Mouse (Mus musculus): ENCODE data around the gene Chmp3. TPM values are rescaled to one million over a fixed set of nuclear protein-coding genes. Genes with fewer than 3 reads are reported as not detected.
A peak's percentile ranks its signal among the peaks of the same experiment; 100 is the strongest.

The Chmp3 gene
- total and polyA plus RNA-seq, 3 experiments: 27.8 to 68.1 (median 44.7) TPM

DNA sequence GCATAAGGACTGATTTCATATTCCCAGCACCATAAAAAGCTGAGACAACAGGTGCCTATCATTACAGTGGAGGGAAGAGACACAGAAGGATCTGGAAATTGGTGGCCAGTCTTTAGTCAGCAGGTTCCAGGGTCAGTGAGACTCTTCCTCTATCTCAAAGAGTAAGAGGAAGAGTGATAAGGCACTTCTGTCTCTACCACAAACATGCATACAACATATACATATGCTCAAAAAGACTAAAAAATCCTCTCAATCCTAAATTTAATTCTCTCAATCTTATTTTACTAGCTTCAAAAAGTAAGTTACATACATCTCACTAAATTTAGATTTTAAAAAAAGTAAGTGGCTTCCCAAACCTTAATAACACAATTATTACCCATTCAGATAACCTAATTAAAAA, 83.7 kb downstream of the Chmp3 start:
- dilution Hi-C loops (cut with MboI; ENCODE audit: extremely low pct_ligation_motif_present, extremely low pct_unique_long_range_greater_than_20kb, low sequenced_read_pairs): no loop called here
- H3K4me3 ChIP-seq (replicated peaks in 1 of 3; ENCODE audit: low read depth in 2 of 3, low read length in 2 of 3, poor library complexity in 1 of 3): no peak overlapping the region
- H3K36me3 ChIP-seq (replicated peaks in 1 of 2; ENCODE audit: control insufficient read depth in 1 of 2, insufficient read depth in 1 of 2, low read length in 1 of 2): peaks cover 20 to 69% of the 10 kb centered on the region in 2 experiments
- no peak for DNase-seq (ENCODE audit: extremely low read depth)
- H3K27me3 ChIP-seq (replicated peaks): no peaks in the 10 kb centered on the region
- no peak overlapping the region for H3K4me2 ChIP-seq (ENCODE audit: insufficient read depth, low read depth, poor library complexity, severe bottlenecking)
- peaks cover 6% of the 10 kb centered on the region; the same call in 1 of the 2 replicates for H3K79me2 ChIP-seq (replicated peaks; ENCODE audit: control insufficient read depth, extremely low read depth, insufficient read depth, poor library complexity, severe bottlenecking)
- H3K27ac ChIP-seq (ENCODE audit: insufficient read depth, low read depth): no peak overlapping the region
- H3K9ac ChIP-seq (ENCODE audit: insufficient read depth, low read depth): no peak overlapping the region
- in situ Hi-C loops (cut with MboI; ENCODE audit: low pct_ligation_motif_present, low pct_unique_long_range_greater_than_20kb, low sequenced_read_pairs): loop anchor here (25.0 kb wide), 1 partner anchor 185 kb away; no protein-coding TSS in a partner anchor
- no peaks in the 10 kb centered on the region for H3K9me3 ChIP-seq (replicated peaks; ENCODE audit: low read length)
- no peak for TF ChIP-seq CHD2 (IDR thresholded peaks at IDR 0.05; ENCODE audit: low read length)
- H3K4me1 ChIP-seq (ENCODE audit: control insufficient read depth in 1 of 2, insufficient read depth in 2 of 2): peaks cover 3 to 16% of the 10 kb centered on the region in 2 experiments; a peak in 2 of 4 replicates

DNA sequence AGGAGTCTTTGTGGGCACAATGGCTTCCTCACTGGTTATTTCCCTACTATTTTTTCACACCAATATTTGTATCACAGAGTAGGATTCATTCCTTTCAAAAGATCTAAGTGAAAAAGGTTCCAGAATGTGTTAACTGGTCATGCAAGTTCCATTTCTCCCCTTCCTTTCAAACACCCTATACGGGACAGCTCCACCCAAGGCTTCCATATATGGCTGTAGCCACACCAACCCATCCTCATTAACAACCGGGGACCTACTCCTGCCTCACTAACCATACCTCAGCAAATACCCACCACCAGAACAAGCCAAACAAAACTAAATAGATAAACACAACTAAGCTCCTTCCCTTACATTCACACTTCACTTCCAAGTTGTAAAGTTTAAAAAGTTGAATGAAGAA, 87.6 kb downstream of the Chmp3 start:
- TF ChIP-seq TBP (conservative IDR thresholded peaks at IDR 0.05; ENCODE audit: low read depth, low read length) (no peak), ZNF384 (IDR thresholded peaks at IDR 0.05; ENCODE audit: low read depth, low read length) (no peak), EP300 (IDR thresholded peaks at IDR 0.05; ENCODE audit: low read length) (no peak), SIN3A (IDR thresholded peaks at IDR 0.05; ENCODE audit: low read length) (no peak), KAT2A (IDR thresholded peaks at IDR 0.05; ENCODE audit: insufficient replicate concordance, low read length) (no peak), MAZ (IDR thresholded peaks at IDR 0.05; ENCODE audit: low read depth, low read length) (no peak)
- no peaks in the 10 kb centered on the region for H3K27me3 ChIP-seq (replicated peaks)
- peak; percentile 21 for DNase-seq (ENCODE audit: extremely low read depth)
- H3K9me3 ChIP-seq (replicated peaks; ENCODE audit: low read length): no peaks in the 10 kb centered on the region
- peak overlapping the region in 1 of 3 experiments; percentile 72 for H3K4me3 ChIP-seq (replicated peaks in 1 of 3; ENCODE audit: low read depth in 2 of 3, low read length in 2 of 3, poor library complexity in 1 of 3)
- H3K36me3 ChIP-seq (replicated peaks in 1 of 2; ENCODE audit: control insufficient read depth in 1 of 2, insufficient read depth in 1 of 2, low read length in 1 of 2): peaks cover 6 to 37% of the 10 kb centered on the region in 2 experiments
- H3K9ac ChIP-seq (ENCODE audit: insufficient read depth, low read depth): no peak overlapping the region; the same call in 1 of the 2 replicates
- H3K4me2 ChIP-seq (ENCODE audit: insufficient read depth, low read depth, poor library complexity, severe bottlenecking): peak overlapping the region; percentile 69; the same call in 1 of the 2 replicates
- peaks cover 6% of the 10 kb centered on the region; the same call in 1 of the 2 replicates for H3K79me2 ChIP-seq (replicated peaks; ENCODE audit: control insufficient read depth, extremely low read depth, insufficient read depth, poor library complexity, severe bottlenecking)
- in situ Hi-C loops (cut with MboI; ENCODE audit: low pct_ligation_motif_present, low pct_unique_long_range_greater_than_20kb, low sequenced_read_pairs): loop anchor here (25.0 kb wide), 1 partner anchor 181 kb away; no protein-coding TSS in a partner anchor
- dilution Hi-C loops (cut with MboI; ENCODE audit: extremely low pct_ligation_motif_present, extremely low pct_unique_long_range_greater_than_20kb, low sequenced_read_pairs): no loop called here
- H3K27ac ChIP-seq (ENCODE audit: insufficient read depth, low read depth): no peak overlapping the region
- peaks cover 3 to 16% of the 10 kb centered on the region in 2 experiments; a peak in 2 of 4 replicates for H3K4me1 ChIP-seq (ENCODE audit: control insufficient read depth in 1 of 2, insufficient read depth in 2 of 2)

DNA sequence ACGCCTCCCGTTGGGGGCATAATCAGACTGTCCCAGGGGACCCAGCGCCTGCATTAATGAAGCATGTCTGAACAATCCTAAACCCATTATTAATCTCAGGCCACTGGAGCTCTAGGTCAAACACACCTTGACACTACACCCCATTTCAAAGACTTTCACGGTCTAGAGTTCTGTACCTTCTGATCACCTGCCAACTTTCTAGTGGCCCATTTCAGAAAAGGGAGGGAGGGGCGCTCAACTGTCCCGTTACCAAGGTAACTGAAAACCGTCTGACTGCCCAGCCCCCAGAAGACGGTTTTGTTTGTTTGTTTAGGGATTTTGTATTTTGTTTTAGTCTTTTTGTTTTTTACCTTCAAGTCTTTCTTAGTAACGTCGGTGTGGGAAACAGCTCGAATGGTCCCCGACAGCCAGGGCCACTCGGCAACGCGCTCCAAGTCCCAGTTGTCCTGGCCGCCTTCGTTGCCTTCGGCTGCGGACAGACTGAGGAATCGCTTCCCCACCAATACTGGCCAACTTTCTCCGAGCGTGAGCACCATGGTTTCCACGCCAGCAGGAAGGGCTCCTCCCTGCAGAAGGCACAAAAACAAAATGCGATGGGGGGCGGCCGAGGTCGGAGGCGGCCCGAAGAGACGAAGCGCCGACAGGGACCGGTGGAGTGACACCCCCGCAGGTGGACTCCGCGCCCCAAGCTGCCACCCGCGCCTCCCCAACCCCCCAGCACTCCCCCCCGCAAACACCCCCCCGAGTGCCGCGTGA, 88.3 kb downstream of the Chmp3 start:
- H3K4me3 ChIP-seq (replicated peaks in 1 of 3; ENCODE audit: low read depth in 2 of 3, low read length in 2 of 3, poor library complexity in 1 of 3): peak overlapping the region; percentile 72 to 92 (median 80)
- in situ Hi-C loops (cut with MboI; ENCODE audit: low pct_ligation_motif_present, low pct_unique_long_range_greater_than_20kb, low sequenced_read_pairs) (loop anchor here (25.0 kb wide), 1 partner anchor 180 kb away; no protein-coding TSS in a partner anchor), dilution Hi-C loops (cut with MboI; ENCODE audit: extremely low pct_ligation_motif_present, extremely low pct_unique_long_range_greater_than_20kb, low sequenced_read_pairs) (no loop called here)
- H3K9ac ChIP-seq (ENCODE audit: insufficient read depth, low read depth): peak overlapping the region; percentile 77
- peaks cover 6% of the 10 kb centered on the region; the same call in 1 of the 2 replicates for H3K79me2 ChIP-seq (replicated peaks; ENCODE audit: control insufficient read depth, extremely low read depth, insufficient read depth, poor library complexity, severe bottlenecking)
- TF ChIP-seq UBTF (IDR thresholded peaks at IDR 0.05; ENCODE audit: low read depth, low read length) (peak; percentile 32; the same call in 1 of the 2 replicates), TBP (conservative IDR thresholded peaks at IDR 0.05; ENCODE audit: low read depth, low read length) (no peak)
- peaks cover 6 to 31% of the 10 kb centered on the region in 2 experiments for H3K36me3 ChIP-seq (replicated peaks in 1 of 2; ENCODE audit: control insufficient read depth in 1 of 2, insufficient read depth in 1 of 2, low read length in 1 of 2)
- peaks cover 3 to 16% of the 10 kb centered on the region in 2 experiments; a peak in 2 of 4 replicates for H3K4me1 ChIP-seq (ENCODE audit: control insufficient read depth in 1 of 2, insufficient read depth in 2 of 2)
- DNase-seq (ENCODE audit: extremely low read depth): peak; percentile 17
- H3K27me3 ChIP-seq (replicated peaks): peaks cover 1% of the 10 kb centered on the region
- peak overlapping the region; percentile 69 for H3K4me2 ChIP-seq (ENCODE audit: insufficient read depth, low read depth, poor library complexity, severe bottlenecking)
- H3K9me3 ChIP-seq (replicated peaks; ENCODE audit: low read length): no peaks in the 10 kb centered on the region
- H3K27ac ChIP-seq (ENCODE audit: insufficient read depth, low read depth): 0 out of 2 replicates have a peak overlapping the region, but pooled peaks have one; percentile 73

Other genes with a start within 250 kb of the Chmp3 start
- 0.08 TPM in 2 replicates for gene Smyd1, start 221.6 kb upstream of the Chmp3 start, total RNA-seq (2012; rRNA removed)
- gene Smyd1, start 221.6 kb upstream of the Chmp3 start, total RNA-seq (2014; rRNA removed): 0.08 and 0.61 TPM in 2 replicates
- 0.27 and 0.37 TPM in 2 replicates for gene Smyd1, start 221.6 kb upstream of the Chmp3 start, polyA plus RNA-seq (2012; ENCODE audit: insufficient read length, low read depth)
- gene Cd8b1, start 221.0 kb upstream of the Chmp3 start, total RNA-seq (2012; rRNA removed): 0.21 and 0.25 TPM in 2 replicates
- gene Cd8b1, start 221.0 kb upstream of the Chmp3 start, total RNA-seq (2014; rRNA removed): 0.20 and 0.30 TPM in 2 replicates
- 0.49 and 0.51 TPM in 2 replicates for gene Cd8b1, start 221.0 kb upstream of the Chmp3 start, polyA plus RNA-seq (2012; ENCODE audit: insufficient read length, low read depth)
- 0.13 TPM in 1 of 2 replicates, not detected in the other for gene Cd8a, start 170.4 kb upstream of the Chmp3 start, total RNA-seq (2012; rRNA removed)
- 0.12 TPM in 1 of 2 replicates, not detected in the other for gene Cd8a, start 170.4 kb upstream of the Chmp3 start, total RNA-seq (2014; rRNA removed)
- 0.22 and 0.49 TPM in 2 replicates for gene Cd8a, start 170.4 kb upstream of the Chmp3 start, polyA plus RNA-seq (2012; ENCODE audit: insufficient read length, low read depth)
- gene Rmnd5a, start 103.2 kb upstream of the Chmp3 start, total RNA-seq (2012; rRNA removed): 19.1 and 23.4 TPM in 2 replicates
- 40.6 and 47.2 TPM in 2 replicates for gene Rmnd5a, start 103.2 kb upstream of the Chmp3 start, total RNA-seq (2014; rRNA removed)
- 22.7 and 23.5 TPM in 2 replicates for gene Rmnd5a, start 103.2 kb upstream of the Chmp3 start, polyA plus RNA-seq (2012; ENCODE audit: insufficient read length, low read depth)
- 3.5 and 4.2 TPM in 2 replicates for gene Rnf103, start 49.9 kb upstream of the Chmp3 start, total RNA-seq (2012; rRNA removed)
- gene Rnf103, start 49.9 kb upstream of the Chmp3 start, total RNA-seq (2014; rRNA removed): 7.0 and 7.9 TPM in 2 replicates
- gene Rnf103, start 49.9 kb upstream of the Chmp3 start, polyA plus RNA-seq (2012; ENCODE audit: insufficient read length, low read depth): 5.7 and 6.0 TPM in 2 replicates
- 12.9 and 22.5 TPM in 2 replicates for gene Kdm3a, start 89.2 kb downstream of the Chmp3 start, total RNA-seq (2012; rRNA removed)
- gene Kdm3a, start 89.2 kb downstream of the Chmp3 start, total RNA-seq (2014; rRNA removed): 38.1 and 43.5 TPM in 2 replicates
- 12.3 and 14.7 TPM in 2 replicates for gene Kdm3a, start 89.2 kb downstream of the Chmp3 start, polyA plus RNA-seq (2012; ENCODE audit: insufficient read length, low read depth)
- gene Reep1, start 163.8 kb downstream of the Chmp3 start, total RNA-seq (2012; rRNA removed): 0.38 and 1.3 TPM in 2 replicates
- 0.97 and 1.2 TPM in 2 replicates for gene Reep1, start 163.8 kb downstream of the Chmp3 start, total RNA-seq (2014; rRNA removed)
- gene Reep1, start 163.8 kb downstream of the Chmp3 start, polyA plus RNA-seq (2012; ENCODE audit: insufficient read length, low read depth): 0.33 and 0.34 TPM in 2 replicates

All from CH12.LX (cell line).